Mouse (Mus musculus) kidney, embryonic 16.5 days (tissue): ENCODE measurements at regions not wholly inside any gene's neighbourhood (a gene's known extent, or its start where the extent isn't known, plus 50 kb on each side); places are given as distances from the start of the nearest gene placed in this dataset.

Source experiments
- ATAC-seq: fragments of 200-750 bp; cut with Nextera tagmentation; 2 replicates; pipeline ENCODE4 v1.8.0; 2017; ENCODE audit warnings: moderate TSS enrichment; ENCODE audit not compliant: low FRiP score, low TSS enrichment
- H3K27ac ChIP-seq: fragments of 300-500 bp; sonication (generic); 2 replicates; pipeline ENCODE4 v1.5.1; 2014; ENCODE audit warnings: low read length
- H3K27me3 ChIP-seq: fragments of 300-500 bp; sonication (generic); 2 replicates; pipeline ENCODE4 v1.6.1; 2014; ENCODE audit warnings: low read length, control low read depth, mixed read lengths; ENCODE audit not compliant: insufficient read depth
- H3K36me3 ChIP-seq: fragments of 300-500 bp; sonication (generic); 2 replicates; pipeline ENCODE4 v1.6.1; 2014; ENCODE audit warnings: low read length, control low read depth, mixed read lengths; ENCODE audit not compliant: insufficient read depth
- H3K4me1 ChIP-seq: fragments of 300-500 bp; sonication (generic); 2 replicates; pipeline ENCODE4 v1.6.1; 2014; ENCODE audit warnings: low read length, control low read depth, mixed read lengths; ENCODE audit not compliant: insufficient read depth
- H3K4me2 ChIP-seq: fragments of 300-500 bp; sonication (generic); replicated peaks from 2 replicates; pipeline ENCODE4 v1.6.1; 2014; ENCODE audit warnings: low read depth, low read length
- H3K4me3 ChIP-seq: fragments of 300-500 bp; sonication (generic); 2 replicates; pipeline ENCODE4 v1.5.1; 2014; ENCODE audit warnings: mild to moderate bottlenecking, low read length
- H3K9ac ChIP-seq: fragments of 300-500 bp; sonication (generic); replicated peaks from 2 replicates; pipeline ENCODE4 v1.6.1; 2014; ENCODE audit warnings: low read length
- H3K9me3 ChIP-seq: fragments of 300-500 bp; sonication (generic); 2 replicates; pipeline ENCODE4 v1.6.1; 2016; ENCODE audit warnings: low read length, control low read depth
- WGBS: fragments of 180-500 bp; shearing (Covaris S2); extraction: QIAGEN DNeasy Blood & Tissue Kit; methylation state at CpG from one replicate; pipeline ENCODE4 v1.1.7; 2014; 5-methylcytosine and 5-hydroxymethylcytosine counted together

DNA sequence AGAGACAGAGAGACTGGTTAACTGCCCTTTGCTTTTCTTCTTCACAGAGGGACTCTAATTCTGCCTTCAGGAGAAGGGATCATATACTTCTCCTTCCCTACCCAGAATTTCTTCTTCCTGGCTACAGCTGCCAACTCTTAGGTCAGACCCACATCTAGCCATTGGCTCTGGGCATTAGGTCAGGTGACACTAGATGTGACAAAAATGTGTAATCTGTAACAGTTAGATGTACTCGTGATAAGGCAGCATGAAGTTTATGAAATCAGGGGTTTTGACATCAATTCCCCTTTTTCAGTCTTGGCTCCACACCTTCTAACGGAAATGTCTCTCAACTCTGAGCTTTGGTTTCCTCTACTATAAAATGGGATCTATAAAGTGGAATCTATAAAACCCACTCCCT lies 428.4 kb downstream of the Bmper start:
- Histone ChIP-seq H3K36me3 (no peaks in the 10 kb centered on the region), H3K4me2 (no peak overlapping the region), H3K27me3 (no peaks in the 10 kb centered on the region), H3K9ac (no peak overlapping the region), H3K4me3 (no peak overlapping the region), H3K9me3 (no peaks in the 10 kb centered on the region), H3K4me1 (no peaks in the 10 kb centered on the region), H3K27ac (no peak overlapping the region)
- 85% methylated on average over 2 of the region's 2 CpGs for WGBS
- no peak for ATAC-seq

- Histone ChIP-seq H3K36me3 (no peaks in the 10 kb centered on the region), H3K9me3 (no peaks in the 10 kb centered on the region), H3K27me3 (no peaks in the 10 kb centered on the region), H3K4me2 (no peak overlapping the region), H3K9ac (no peak overlapping the region), H3K27ac (no peak overlapping the region), H3K4me1 (no peaks in the 10 kb centered on the region), H3K4me3 (no peak overlapping the region)
- WGBS: 56% methylated on average over 2 of the region's 2 CpGs
- no peak for ATAC-seq
Measured at GRCm38 (mm10) chr9:23653086-23653485, 430.2 kb downstream of the Bmper start.

DNA sequence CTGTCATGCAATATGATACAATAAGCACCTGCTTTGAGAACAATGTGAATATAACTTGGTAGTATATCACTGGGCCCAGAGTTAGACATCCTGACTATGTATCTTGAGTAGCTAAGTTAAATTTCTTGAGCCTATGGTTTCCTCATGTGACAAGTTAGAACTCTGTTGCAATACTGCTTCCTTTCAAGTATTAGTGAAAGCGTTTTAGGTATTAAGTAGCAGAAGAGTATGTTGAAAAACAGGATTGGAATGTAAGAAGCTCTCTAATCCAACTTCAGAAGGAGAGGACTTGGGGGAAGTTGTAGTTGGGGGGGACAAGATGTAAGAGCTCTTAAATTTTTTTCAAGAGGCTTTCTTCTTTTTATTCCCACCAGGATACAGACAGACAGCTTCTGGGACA lies 431.9 kb downstream of the Bmper start:
- Histone ChIP-seq H3K4me1 (no peaks in the 10 kb centered on the region), H3K9ac (no peak overlapping the region), H3K36me3 (no peaks in the 10 kb centered on the region), H3K27ac (no peak overlapping the region), H3K9me3 (no peaks in the 10 kb centered on the region), H3K27me3 (no peaks in the 10 kb centered on the region), H3K4me3 (no peak overlapping the region), H3K4me2 (no peak overlapping the region)
- no peak for ATAC-seq
- WGBS: 80% methylated on average over 1 of the region's 1 CpGs

DNA sequence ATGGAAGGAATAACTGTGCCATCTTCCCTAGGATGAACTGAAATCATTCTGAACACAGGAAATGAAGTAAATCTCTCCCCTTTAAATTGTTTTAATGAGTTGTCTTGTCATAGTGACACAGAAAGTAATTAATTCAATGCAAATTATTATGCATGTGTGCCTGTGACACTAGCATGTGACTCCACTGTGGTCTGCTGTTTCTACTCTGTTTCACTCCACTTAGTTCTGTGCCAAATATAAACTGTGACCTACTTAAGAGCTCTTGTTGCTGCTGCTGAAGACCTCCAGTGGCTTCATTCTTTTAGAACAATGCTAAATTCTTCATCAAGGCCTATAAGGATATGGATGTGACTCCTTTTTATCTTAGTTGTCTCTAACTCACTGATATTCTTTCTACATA lies 431.8 kb upstream of the Npsr1 start:
- Histone ChIP-seq H3K9me3 (no peaks in the 10 kb centered on the region), H3K27ac (no peak overlapping the region), H3K4me1 (no peaks in the 10 kb centered on the region), H3K27me3 (no peaks in the 10 kb centered on the region), H3K36me3 (no peaks in the 10 kb centered on the region), H3K4me3 (no peak overlapping the region), H3K4me2 (no peak overlapping the region), H3K9ac (no peak overlapping the region)
- ATAC-seq: no peak

DNA sequence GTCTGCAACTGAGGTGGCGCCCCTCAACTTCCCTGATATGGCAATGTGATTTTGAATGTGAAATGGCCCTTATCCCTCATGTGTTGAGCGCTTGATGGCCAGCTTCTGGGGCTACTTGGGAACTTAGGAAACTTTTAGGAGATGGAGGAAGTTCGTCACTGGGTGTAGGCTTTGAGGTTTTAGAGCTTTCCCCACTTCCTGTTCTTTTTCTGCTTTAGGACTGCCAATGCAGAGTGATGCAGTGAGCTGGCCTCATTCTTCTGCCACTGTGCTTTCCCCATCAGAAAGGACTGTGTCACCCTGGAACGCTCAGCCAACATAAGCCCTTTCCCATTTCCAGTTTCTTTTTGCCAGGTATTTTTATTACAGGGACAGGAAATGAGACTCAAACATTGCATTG lies 428.6 kb upstream of the Npsr1 start:
- Histone ChIP-seq H3K27me3 (no peaks in the 10 kb centered on the region), H3K36me3 (no peaks in the 10 kb centered on the region), H3K4me2 (no peak overlapping the region), H3K9ac (no peak overlapping the region), H3K4me1 (no peaks in the 10 kb centered on the region), H3K4me3 (no peak overlapping the region), H3K9me3 (no peaks in the 10 kb centered on the region), H3K27ac (no peak overlapping the region)
- WGBS: 84% methylated on average over 4 of the region's 4 CpGs
- no peak for ATAC-seq

DNA sequence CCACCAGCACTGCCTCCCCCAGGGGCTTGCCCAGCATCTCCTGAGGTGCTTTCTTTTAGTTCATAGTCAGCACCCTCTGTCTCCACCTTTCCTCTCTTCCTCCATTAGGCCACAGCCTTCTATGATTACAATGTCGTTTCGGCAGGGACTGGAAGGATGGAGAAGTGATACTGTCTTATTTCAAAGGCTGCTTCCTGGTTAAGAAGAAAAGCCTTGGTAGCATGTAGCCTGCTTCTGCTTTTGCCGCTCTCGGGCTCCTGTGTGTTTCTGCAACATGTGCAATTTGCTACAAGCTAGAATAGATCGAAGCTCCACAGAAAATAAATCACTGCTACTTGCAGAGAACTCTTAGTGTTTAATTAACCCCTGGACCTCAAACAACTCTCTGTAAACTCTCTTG lies 427.2 kb upstream of the Npsr1 start:
- no peaks in the 10 kb centered on the region for H3K27me3 ChIP-seq
- H3K4me1 ChIP-seq: no peaks in the 10 kb centered on the region
- H3K9me3 ChIP-seq: no peaks in the 10 kb centered on the region
- H3K4me3 ChIP-seq: no peak overlapping the region
- no peaks in the 10 kb centered on the region for H3K36me3 ChIP-seq
- no peak for ATAC-seq
- 8% methylated on average over 5 of the region's 5 CpGs for WGBS
- no peak overlapping the region for H3K9ac ChIP-seq
- H3K27ac ChIP-seq: no peak overlapping the region
- 0 out of 2 replicates have a peak overlapping the region, but pooled peaks have one; percentile 8 for H3K4me2 ChIP-seq

GRCm38 (mm10) chr9:23673347-23673860 lies 424.4 kb upstream of the Npsr1 start:
- no peaks in the 10 kb centered on the region for H3K4me1 ChIP-seq
- WGBS: 94% methylated on average over 4 of the region's 4 CpGs
- H3K27ac ChIP-seq: no peak overlapping the region
- H3K9ac ChIP-seq: no peak overlapping the region
- H3K4me3 ChIP-seq: no peak overlapping the region
- no peak overlapping the region for H3K4me2 ChIP-seq
- H3K27me3 ChIP-seq: no peaks in the 10 kb centered on the region
- H3K36me3 ChIP-seq: no peaks in the 10 kb centered on the region
- peak; percentile 59; the same call in 1 of the 2 replicates for ATAC-seq
- H3K9me3 ChIP-seq: no peaks in the 10 kb centered on the region

DNA sequence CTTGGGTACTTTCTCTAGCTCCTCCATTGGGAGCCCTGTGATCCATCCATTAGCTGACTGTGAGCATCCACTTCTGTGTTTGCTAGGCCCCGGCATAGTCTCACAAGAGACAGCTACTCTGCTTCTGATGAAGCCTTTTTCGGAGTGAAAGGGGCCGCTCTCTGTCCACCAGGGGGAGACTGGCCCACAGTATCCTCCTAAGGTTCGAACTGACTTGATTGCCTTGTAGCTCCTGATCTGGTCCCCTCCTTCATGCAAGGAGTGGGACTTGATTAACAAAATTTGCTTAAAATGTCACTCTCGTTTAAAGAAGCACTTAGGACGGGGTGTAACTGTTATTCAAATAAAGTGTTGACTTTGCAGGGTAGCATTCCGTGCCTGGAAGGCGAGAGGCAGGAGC lies 423.0 kb upstream of the Npsr1 start:
- Histone ChIP-seq H3K27me3 (no peaks in the 10 kb centered on the region), H3K9ac (no peak overlapping the region), H3K36me3 (no peaks in the 10 kb centered on the region), H3K4me2 (no peak overlapping the region), H3K4me3 (no peak overlapping the region), H3K4me1 (no peaks in the 10 kb centered on the region), H3K27ac (no peak overlapping the region), H3K9me3 (no peaks in the 10 kb centered on the region)
- no peak for ATAC-seq
- 48% methylated on average over 8 of the region's 8 CpGs for WGBS

DNA sequence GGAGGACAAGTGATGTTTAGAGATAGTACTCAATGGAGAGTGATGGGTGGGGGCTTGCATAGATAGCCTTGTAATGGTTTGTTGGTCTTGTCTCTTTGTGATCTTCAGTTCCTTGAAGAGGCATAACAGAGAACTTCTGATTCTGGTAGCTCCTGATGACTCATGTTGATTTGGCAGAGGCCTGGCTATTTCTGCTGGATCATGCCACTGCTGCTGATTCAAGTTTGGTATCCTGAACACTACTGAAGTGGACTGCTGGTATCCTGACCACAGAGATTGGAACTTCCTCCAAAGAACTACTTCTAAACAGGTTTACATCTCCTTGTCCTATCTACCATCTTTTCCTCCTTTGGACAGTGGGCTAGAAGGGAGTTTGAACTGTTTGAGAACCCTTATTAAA lies 408.3 kb upstream of the Npsr1 start:
- no peak overlapping the region for H3K27ac ChIP-seq
- H3K4me1 ChIP-seq: no peaks in the 10 kb centered on the region
- H3K4me2 ChIP-seq: no peak overlapping the region
- no peaks in the 10 kb centered on the region for H3K27me3 ChIP-seq
- H3K36me3 ChIP-seq: no peaks in the 10 kb centered on the region
- H3K9me3 ChIP-seq: no peaks in the 10 kb centered on the region
- no peak for ATAC-seq
- no peak overlapping the region for H3K4me3 ChIP-seq
- no peak overlapping the region for H3K9ac ChIP-seq

- no peaks in the 10 kb centered on the region for H3K36me3 ChIP-seq
- H3K27me3 ChIP-seq: no peaks in the 10 kb centered on the region
- H3K4me1 ChIP-seq: no peaks in the 10 kb centered on the region
- ATAC-seq: no peak
- H3K4me3 ChIP-seq: no peak overlapping the region
- H3K9ac ChIP-seq: no peak overlapping the region
- no peak overlapping the region for H3K4me2 ChIP-seq
- no peaks in the 10 kb centered on the region for H3K9me3 ChIP-seq
- H3K27ac ChIP-seq: no peak overlapping the region
- WGBS: 64% methylated on average over 8 of the region's 8 CpGs
Measured at GRCm38 (mm10) chr9:23692768-23693441, 404.9 kb upstream of the Npsr1 start.
